Mouse (Mus musculus): Measurements from ENCODE around the gene Mob3c. TPM values are rescaled to one million over a fixed set of nuclear protein-coding genes. Genes with fewer than 3 reads are reported as not detected.

The Mob3c gene
- polyA plus RNA-seq, 1 experiment from 2014 or later = 9.4 TPM

DNA sequence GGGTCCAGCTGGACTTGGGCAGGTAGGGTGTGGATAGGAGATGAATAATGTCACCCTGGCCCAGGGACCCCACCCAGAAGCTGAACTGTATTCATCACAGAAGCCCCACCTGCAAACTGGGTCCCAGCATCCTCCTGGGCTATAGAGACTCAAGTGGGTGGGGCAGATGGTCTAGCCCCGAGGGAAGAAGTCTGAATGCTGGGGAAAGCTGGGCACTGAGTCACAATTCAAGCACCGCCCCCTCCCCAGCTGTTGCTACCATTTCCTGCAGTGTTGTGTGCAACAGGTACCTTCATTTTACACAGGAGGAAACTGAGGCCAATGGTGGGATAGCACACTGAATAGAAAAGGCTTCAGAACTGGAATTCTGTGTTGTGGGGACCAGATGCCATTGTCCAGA lies 4.1 kb downstream of the Mob3c start:
- DNase-seq (ENCODE audit: low spot score) = no peak

- no peak for DNase-seq (ENCODE audit: low spot score)
These were observed 7.7 kb downstream of the Mob3c start for GRCm38 (mm10) chr4:115835576-115835975.

DNA sequence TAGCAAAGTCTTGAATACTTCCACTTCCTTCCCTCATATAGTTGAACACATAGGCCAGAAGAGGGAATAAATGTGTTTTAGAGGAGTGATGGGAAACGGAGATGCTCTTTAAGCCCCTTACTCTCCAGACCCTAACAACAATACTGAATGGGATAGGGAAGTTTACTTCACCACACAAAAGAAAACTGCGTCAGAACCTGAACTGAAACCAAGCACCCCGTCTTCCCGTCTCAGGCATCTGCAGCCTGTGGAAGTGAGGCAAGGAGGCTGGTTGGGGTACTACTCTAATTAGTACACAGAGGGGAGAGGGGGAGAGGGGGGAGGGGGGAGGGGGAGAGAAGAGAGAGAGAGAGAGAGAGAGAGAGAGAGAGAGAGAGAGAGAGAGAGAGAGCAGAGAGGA lies 10.3 kb downstream of the Mob3c start:
- DNase-seq (ENCODE audit: low spot score) = peak; percentile 34

- peak; percentile 96 for DNase-seq (ENCODE audit: low spot score)
These were observed 11.1 kb downstream of the Mob3c start, which contains the start of gene Mknk1 for GRCm38 (mm10) chr4:115838696-115839641. Gene Mknk1 (plus strand): TSS chr4:115839198.

DNA sequence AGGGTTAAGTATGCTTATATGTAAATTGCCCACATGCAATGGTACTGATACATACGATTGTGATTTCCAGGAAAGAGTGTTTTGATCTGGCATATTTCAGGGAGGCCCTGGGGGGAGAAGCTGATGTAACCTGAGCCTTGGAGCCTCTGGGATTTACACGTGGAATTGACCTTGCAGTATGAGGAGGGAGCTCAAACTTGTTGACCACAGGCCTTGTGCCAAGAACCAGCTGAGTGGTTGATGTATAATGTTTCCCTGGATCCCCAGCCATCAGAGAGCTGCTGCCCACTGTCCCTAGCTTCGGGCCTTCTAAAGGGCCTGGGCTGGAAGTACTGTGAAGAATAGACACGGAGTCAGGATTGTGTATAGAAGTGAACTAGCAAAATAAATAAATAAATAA lies 12.1 kb downstream of the Mob3c start:
- no peak for DNase-seq (ENCODE audit: low spot score)

DNA sequence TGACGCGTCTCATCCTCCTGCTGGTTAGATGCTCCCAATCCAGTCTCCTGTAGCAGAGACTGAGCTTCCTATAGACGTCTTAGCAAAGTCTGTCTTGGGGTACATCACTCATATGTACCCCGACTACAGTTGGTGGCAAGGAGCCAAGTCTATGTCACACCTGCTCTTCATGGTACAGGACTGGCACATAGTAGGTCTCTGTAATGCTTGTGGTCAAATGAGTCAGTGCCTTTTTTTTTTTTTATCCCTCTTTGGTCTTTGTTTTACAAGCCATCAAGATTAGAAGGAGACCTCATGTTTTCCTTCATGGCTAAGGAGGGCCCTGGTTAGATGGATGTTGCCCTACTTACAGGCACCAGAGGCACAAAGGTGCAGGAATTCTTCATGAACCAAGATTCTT lies 12.9 kb downstream of the Mob3c start:
- no peak for DNase-seq (ENCODE audit: low spot score)

DNA sequence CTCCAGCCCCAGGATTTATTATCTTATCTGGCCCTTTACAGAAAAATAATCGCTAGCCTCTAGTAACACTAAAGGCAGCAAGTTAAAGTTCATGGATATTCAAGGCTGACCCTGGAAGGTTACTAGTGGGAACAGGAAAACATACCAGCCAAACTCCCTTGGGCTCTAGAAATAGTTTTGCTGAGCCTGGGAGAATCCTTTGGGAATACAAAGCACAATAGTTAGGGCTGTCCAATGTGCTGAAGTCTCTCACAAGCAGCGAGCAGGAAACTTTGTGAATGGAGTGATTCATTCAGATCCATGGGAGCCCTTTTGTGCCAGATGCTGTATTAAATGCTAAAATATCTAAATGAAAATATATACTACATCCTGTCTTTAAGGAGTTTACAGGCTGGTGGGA lies 18.8 kb downstream of the Mob3c start:
- no peak for DNase-seq (ENCODE audit: low spot score)

GRCm38 (mm10) chr4:115847377-115847776 lies 19.5 kb downstream of the Mob3c start:
- no peak for DNase-seq (ENCODE audit: low spot score)

DNA sequence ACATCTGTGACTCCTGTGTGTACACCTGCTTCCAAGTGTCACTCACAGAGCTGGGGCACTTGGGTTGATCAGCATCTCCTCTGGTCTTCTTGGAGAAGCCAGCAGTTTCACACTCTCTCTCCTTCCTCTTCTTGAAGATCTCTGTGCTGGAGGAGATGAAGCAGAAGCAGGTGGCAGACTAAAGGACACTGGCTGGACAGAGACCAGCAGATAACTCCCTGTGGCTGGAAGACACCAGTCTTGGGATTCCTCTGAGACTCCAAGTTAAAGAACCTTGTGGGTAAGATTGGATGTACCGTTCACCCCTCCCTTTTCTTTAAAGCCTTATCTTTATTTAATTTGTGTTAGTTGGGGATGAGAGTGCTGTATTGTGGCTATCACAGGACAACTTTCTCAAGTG lies 20.2 kb downstream of the Mob3c start:
- no peak for DNase-seq (ENCODE audit: low spot score)

DNA sequence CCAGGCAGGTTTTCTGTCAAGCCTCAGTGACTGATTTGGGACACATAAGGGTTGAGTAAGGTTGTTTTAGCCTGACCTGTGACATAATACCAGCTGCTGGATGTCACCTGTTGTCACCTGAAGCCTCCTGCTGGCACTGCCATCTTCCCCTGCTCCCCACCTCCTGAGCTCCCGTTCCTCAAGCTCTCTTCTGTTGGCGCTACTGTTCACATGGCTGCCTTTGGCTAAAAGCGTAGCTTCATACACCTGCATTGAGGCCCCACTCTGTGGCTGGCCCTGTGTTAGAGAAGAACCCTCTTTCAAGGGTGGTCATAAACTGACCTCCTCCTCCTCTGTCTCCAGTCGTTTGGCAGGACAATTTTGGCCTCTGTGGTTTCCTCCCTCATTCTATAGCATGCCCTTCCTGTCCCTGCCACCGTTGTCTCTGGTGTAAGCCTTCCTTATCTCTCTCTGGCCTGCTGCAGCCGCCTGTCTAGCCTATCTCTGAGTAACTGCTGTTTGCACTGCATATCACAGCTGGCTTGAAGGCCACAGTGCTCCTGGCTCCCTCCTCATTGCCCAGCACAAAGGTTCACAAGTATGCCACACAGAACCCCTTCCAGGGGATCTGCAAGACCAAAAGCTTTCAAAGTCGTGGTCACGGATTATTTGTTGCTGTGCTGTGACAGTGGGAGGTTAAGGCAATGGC lies 21.2 kb downstream of the Mob3c start:
- no peak for DNase-seq (ENCODE audit: low spot score)

DNA sequence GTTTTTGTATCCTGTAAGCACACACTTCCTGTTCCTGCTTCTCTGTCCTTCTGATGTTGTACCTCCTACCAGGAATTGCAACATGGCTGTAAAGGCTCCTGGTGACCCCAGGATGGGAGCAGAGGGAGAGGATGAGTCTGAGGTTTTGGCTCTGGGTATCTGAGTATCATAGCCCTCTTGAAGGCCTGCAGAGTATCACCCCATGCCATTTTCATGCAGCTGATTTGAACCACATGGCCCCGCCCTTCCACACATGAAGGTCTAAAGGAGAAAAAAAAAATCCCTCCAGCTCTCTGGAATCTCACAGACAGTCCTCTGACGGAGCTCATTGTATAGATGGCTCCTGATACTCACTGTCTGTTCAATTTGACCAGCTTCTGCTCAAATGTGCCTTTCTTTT lies 22.2 kb downstream of the Mob3c start:
- no peak for DNase-seq (ENCODE audit: low spot score)

DNA sequence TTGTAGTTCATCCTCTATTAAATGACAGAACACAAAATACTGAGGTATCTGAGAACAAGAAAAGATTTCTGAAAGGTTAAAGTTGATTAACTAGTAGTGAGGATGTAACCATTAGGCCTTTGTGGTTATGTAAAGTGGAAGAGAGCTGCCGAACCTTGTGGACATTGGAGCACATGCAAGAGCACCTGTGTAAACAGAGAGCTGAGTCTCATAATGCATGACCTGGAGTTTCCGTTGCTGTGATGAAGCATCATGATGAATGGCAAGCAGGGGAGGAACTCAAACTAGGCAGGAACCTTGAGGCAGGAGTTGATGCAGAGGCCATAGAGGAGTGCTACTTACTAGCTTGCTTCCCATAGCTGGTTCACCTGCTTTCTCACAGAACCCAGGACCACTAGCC lies 22.7 kb downstream of the Mob3c start:
- no peak for DNase-seq (ENCODE audit: low spot score)

DNA sequence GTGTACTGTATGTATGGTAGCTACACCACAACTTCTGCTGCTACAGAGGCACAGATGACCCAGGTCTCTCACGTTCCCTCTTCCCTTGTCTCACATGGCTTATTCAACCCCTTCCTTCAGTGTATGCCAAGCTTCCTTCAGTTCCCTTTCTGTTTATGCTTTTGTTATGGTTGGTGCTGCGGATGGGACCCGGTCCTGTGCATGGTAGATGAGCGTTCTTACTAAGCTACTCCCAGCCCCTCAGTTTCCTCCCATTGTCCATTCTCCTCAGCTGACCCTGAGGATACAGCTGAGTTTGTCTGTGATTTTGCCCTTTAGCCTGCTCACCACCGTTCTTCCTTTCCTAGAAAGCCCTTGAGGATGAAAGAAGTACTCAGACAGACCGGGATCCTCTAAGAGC lies 23.7 kb downstream of the Mob3c start:
- DNase-seq (ENCODE audit: low spot score) = no peak

DNA sequence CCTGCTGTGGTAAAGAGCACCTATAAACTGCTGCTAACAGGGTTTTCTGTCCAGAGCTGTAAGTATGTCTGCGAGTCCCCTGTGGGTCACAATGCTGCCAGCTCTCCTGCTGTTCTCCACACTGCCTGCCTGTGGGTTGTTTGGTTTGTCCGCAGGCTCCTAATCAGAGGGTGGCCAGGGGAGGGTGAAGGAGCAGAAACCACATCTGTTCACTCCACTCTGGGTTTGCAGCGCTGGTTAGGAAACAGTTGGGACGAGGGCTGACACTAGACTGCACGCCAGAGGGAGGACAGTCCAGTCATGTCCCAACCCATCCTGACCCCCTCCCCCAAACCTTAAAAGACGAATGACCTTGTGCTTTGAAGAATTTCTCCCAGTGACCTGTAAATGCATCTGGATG lies 27.2 kb downstream of the Mob3c start:
- no peak for DNase-seq (ENCODE audit: low spot score)

- DNase-seq (ENCODE audit: low spot score) = no peak
These were observed 27.7 kb downstream of the Mob3c start for GRCm38 (mm10) chr4:115855609-115856008.

DNA sequence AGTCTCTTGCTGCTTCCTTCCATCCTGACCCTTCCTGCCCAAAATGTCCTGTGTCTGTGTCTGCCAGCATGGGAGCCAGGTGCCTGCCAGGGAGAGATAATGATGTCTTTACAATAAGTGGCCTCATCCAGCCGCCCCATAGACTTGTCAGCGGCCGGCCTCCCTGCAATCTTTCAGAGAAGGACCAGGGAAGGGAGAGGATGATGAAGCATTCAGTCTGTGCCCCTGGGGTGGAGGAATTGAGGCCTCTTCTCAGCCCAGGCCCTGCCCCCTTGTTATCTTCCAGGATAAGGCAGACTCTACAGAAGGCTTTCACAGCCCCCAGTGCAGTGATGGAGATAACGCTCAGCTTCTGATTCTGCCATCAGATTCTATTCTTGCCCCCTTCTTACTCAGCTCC lies 28.4 kb downstream of the Mob3c start:
- no peak for DNase-seq (ENCODE audit: low spot score)

GRCm38 (mm10) chr4:115857293-115857883 lies 29.5 kb downstream of the Mob3c start:
- no peak for DNase-seq (ENCODE audit: low spot score)

- no peak for DNase-seq (ENCODE audit: low spot score)
These were observed 35.5 kb downstream of the Mob3c start for GRCm38 (mm10) chr4:115863352-115863751.

GRCm38 (mm10) chr4:115863880-115864279 lies 36.0 kb downstream of the Mob3c start:
- no peak for DNase-seq (ENCODE audit: low spot score)

DNA sequence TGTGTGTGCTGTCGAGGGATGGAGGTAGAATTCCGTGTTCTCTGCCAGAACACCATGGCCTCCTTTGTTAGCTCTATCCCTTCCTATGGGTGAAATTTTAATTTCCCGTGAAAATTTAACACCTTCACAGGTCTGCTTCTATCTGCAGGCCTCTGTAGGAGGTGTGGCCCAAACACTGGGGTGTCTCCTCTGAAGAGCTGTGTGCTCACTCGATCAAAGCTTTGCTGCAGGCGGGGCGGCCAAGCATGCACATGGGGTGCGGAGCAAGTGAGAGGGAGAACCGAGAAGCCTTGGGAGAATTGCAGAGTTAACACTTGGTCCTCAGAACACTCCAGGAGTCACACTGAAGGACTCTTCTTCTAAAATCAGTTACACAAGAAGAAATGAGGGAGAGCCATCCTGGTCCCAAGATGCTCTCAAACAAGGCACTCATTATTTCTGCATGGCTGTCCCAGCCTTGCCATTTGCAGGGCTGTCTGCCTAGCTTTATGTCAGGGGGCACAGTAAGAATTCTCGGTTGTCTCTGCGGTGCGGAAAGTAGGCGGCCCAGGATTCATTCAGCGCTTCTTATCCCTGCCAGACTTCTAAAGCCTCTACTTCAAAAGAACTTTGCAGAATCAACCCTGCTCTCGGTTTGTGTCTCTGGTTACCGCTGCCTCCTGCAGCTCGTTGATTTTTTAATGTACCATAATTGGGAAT lies 41.8 kb downstream of the Mob3c start:
- DNase-seq (ENCODE audit: low spot score) = no peak

DNA sequence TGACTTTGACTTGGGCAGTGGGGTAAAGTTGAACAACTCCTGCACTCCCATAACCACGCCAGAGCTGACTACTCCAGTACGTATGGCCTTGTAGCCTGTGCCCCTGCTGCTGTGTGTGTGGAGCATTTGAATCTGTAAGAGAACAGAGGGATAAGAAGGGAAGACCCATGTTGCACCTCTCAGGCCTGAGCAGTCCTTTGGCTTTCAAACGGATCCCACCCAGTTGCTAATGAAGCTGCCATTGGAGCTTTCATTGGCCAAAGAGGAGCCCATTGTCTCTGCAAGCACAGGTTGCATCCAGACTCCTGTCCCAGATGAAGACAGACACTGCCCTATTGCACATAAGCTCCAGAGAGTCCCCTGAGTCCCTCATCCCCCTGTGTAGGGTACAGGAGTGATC lies 45.3 kb downstream of the Mob3c start:
- no peak for DNase-seq (ENCODE audit: low spot score)
